Mouse (Mus musculus): Measurements from ENCODE around the gene BC029722. TPM values are rescaled to one million over a fixed set of nuclear protein-coding genes. Genes with fewer than 3 reads are reported as not detected.

BC029722 gene
- polyA plus RNA-seq, 1 experiment from 2014 or later = 13.4 TPM

- Histone ChIP-seq H3K27me3 (no peaks in the 10 kb centered on the region), H3K9ac (no peak overlapping the region; the same call in 1 of the 2 replicates), H3K4me2 (peak overlapping the region; percentile 82; the same call in 1 of the 2 replicates)
Observed at GRCm38 (mm10) chr2:155817301-155818245, 1.7 kb downstream of the BC029722 start.

GRCm38 (mm10) chr2:155816179-155816578 lies 3.0 kb downstream of the BC029722 start:
- 100% methylated on average over 1 of the region's 1 CpGs for WGBS
- H3K36me3 ChIP-seq (replicated peaks) = peaks cover 16% of the 10 kb centered on the region
- H3K4me2 ChIP-seq = no peak overlapping the region
- H3K27ac ChIP-seq = no peak overlapping the region
- no peak for ATAC-seq (ENCODE audit: low FRiP score)
- no peak overlapping the region for H3K9ac ChIP-seq
- H3K27me3 ChIP-seq = no peaks in the 10 kb centered on the region
- H3K9me3 ChIP-seq = no peaks in the 10 kb centered on the region
- no peak overlapping the region for H3K4me3 ChIP-seq (replicated peaks)
- H3K4me1 ChIP-seq = peaks cover 22% of the 10 kb centered on the region

More at GRCm38 (mm10) chr2:155817301-155818245, 1.7 kb downstream of the BC029722 start:
- Histone ChIP-seq H3K4me3 (replicated peaks) (no peak overlapping the region), H3K36me3 (replicated peaks) (peaks cover 28% of the 10 kb centered on the region), H3K9me3 (no peaks in the 10 kb centered on the region), H3K27ac (no peak overlapping the region), H3K4me1 (peaks cover 22% of the 10 kb centered on the region)
- 83% methylated on average over 10 of the region's 10 CpGs for WGBS
- no peak for ATAC-seq (ENCODE audit: low FRiP score)

GRCm38 (mm10) chr2:155814829-155815228 lies 4.4 kb downstream of the BC029722 start:
- Histone ChIP-seq H3K9me3 (no peaks in the 10 kb centered on the region), H3K4me2 (no peak overlapping the region), H3K9ac (no peak overlapping the region), H3K4me1 (peaks cover 22% of the 10 kb centered on the region), H3K27me3 (no peaks in the 10 kb centered on the region), H3K4me3 (replicated peaks) (no peak overlapping the region), H3K27ac (no peak overlapping the region), H3K36me3 (replicated peaks) (peaks cover 3% of the 10 kb centered on the region; the same call in 1 of the 2 replicates)
- 38% methylated on average over 5 of the region's 5 CpGs for WGBS
- ATAC-seq (ENCODE audit: low FRiP score) = no peak

GRCm38 (mm10) chr2:155812637-155813036 lies 6.6 kb downstream of the BC029722 start:
- Histone ChIP-seq H3K9me3 (no peaks in the 10 kb centered on the region), H3K4me1 (0 out of 2 replicates have a peak, but pooled peaks cover under 1% of the 10 kb centered on the region), H3K4me3 (replicated peaks) (no peak overlapping the region), H3K9ac (no peak overlapping the region), H3K36me3 (replicated peaks) (no peaks in the 10 kb centered on the region), H3K27ac (no peak overlapping the region), H3K4me2 (no peak overlapping the region), H3K27me3 (no peaks in the 10 kb centered on the region)
- 89% methylated on average over 4 of the region's 4 CpGs for WGBS
- no peak for ATAC-seq (ENCODE audit: low FRiP score)

- no peak overlapping the region for H3K27ac ChIP-seq
- H3K9me3 ChIP-seq = no peaks in the 10 kb centered on the region
- H3K27me3 ChIP-seq = no peaks in the 10 kb centered on the region
- no peaks in the 10 kb centered on the region for H3K4me1 ChIP-seq
- no peak overlapping the region for H3K4me2 ChIP-seq
- H3K9ac ChIP-seq = no peak overlapping the region
- H3K36me3 ChIP-seq (replicated peaks) = no peaks in the 10 kb centered on the region
- WGBS = 41% methylated on average over 16 of the region's 16 CpGs
- H3K4me3 ChIP-seq (replicated peaks) = no peak overlapping the region
- ATAC-seq (ENCODE audit: low FRiP score) = no peak
Observed at GRCm38 (mm10) chr2:155811821-155812396, 7.3 kb downstream of the BC029722 start.

- Histone ChIP-seq H3K4me1 (no peaks in the 10 kb centered on the region), H3K27ac (no peak overlapping the region), H3K27me3 (no peaks in the 10 kb centered on the region), H3K4me2 (no peak overlapping the region), H3K9me3 (no peaks in the 10 kb centered on the region), H3K9ac (no peak overlapping the region), H3K4me3 (replicated peaks) (no peak overlapping the region), H3K36me3 (replicated peaks) (no peaks in the 10 kb centered on the region)
- WGBS = 87% methylated on average over 4 of the region's 4 CpGs
- no peak for ATAC-seq (ENCODE audit: low FRiP score)
Observed at GRCm38 (mm10) chr2:155809620-155810019, 9.6 kb downstream of the BC029722 start.

- no peak overlapping the region for H3K4me2 ChIP-seq
- 85% methylated on average over 4 of the region's 4 CpGs for WGBS
- no peaks in the 10 kb centered on the region for H3K9me3 ChIP-seq
- no peak overlapping the region for H3K4me3 ChIP-seq (replicated peaks)
- no peak overlapping the region for H3K9ac ChIP-seq
- H3K27ac ChIP-seq = no peak overlapping the region
- ATAC-seq (ENCODE audit: low FRiP score) = no peak
- H3K36me3 ChIP-seq (replicated peaks) = no peaks in the 10 kb centered on the region
- no peaks in the 10 kb centered on the region for H3K27me3 ChIP-seq
- H3K4me1 ChIP-seq = no peaks in the 10 kb centered on the region
Observed at GRCm38 (mm10) chr2:155807408-155807807, 11.8 kb downstream of the BC029722 start.

GRCm38 (mm10) chr2:155806548-155806947 lies 12.7 kb downstream of the BC029722 start:
- no peak overlapping the region for H3K4me2 ChIP-seq
- H3K36me3 ChIP-seq (replicated peaks) = no peaks in the 10 kb centered on the region
- H3K9ac ChIP-seq = no peak overlapping the region
- 71% methylated on average over 5 of the region's 5 CpGs for WGBS
- ATAC-seq (ENCODE audit: low FRiP score) = no peak
- H3K4me1 ChIP-seq = no peaks in the 10 kb centered on the region
- H3K27ac ChIP-seq = no peak overlapping the region
- H3K4me3 ChIP-seq (replicated peaks) = no peak overlapping the region
- H3K9me3 ChIP-seq = no peaks in the 10 kb centered on the region
- H3K27me3 ChIP-seq = no peaks in the 10 kb centered on the region

GRCm38 (mm10) chr2:155805925-155806255 lies 13.3 kb downstream of the BC029722 start:
- Histone ChIP-seq H3K4me2 (no peak overlapping the region), H3K27ac (no peak overlapping the region), H3K9ac (no peak overlapping the region), H3K4me3 (replicated peaks) (no peak overlapping the region), H3K4me1 (no peaks in the 10 kb centered on the region), H3K27me3 (no peaks in the 10 kb centered on the region), H3K9me3 (no peaks in the 10 kb centered on the region), H3K36me3 (replicated peaks) (no peaks in the 10 kb centered on the region)
- 83% methylated on average over 6 of the region's 6 CpGs for WGBS
- ATAC-seq (ENCODE audit: low FRiP score) = no peak

GRCm38 (mm10) chr2:155805231-155805924 lies 13.8 kb downstream of the BC029722 start:
- ATAC-seq (ENCODE audit: low FRiP score) = no peak
- Histone ChIP-seq H3K4me3 (replicated peaks) (no peak overlapping the region), H3K27me3 (no peaks in the 10 kb centered on the region), H3K36me3 (replicated peaks) (no peaks in the 10 kb centered on the region), H3K27ac (no peak overlapping the region), H3K4me1 (no peaks in the 10 kb centered on the region), H3K9ac (no peak overlapping the region), H3K9me3 (no peaks in the 10 kb centered on the region), H3K4me2 (no peak overlapping the region)
- 72% methylated on average over 6 of the region's 6 CpGs for WGBS

- 81% methylated on average over 5 of the region's 5 CpGs for WGBS
- no peak overlapping the region for H3K4me2 ChIP-seq
- no peaks in the 10 kb centered on the region for H3K36me3 ChIP-seq (replicated peaks)
- no peak overlapping the region for H3K27ac ChIP-seq
- ATAC-seq (ENCODE audit: low FRiP score) = no peak
- H3K4me3 ChIP-seq (replicated peaks) = no peak overlapping the region
- no peak overlapping the region for H3K9ac ChIP-seq
- no peaks in the 10 kb centered on the region for H3K9me3 ChIP-seq
- H3K27me3 ChIP-seq = no peaks in the 10 kb centered on the region
- H3K4me1 ChIP-seq = no peaks in the 10 kb centered on the region
Observed at GRCm38 (mm10) chr2:155804053-155804452, 15.2 kb downstream of the BC029722 start.

- Histone ChIP-seq H3K4me2 (no peak overlapping the region), H3K27me3 (no peaks in the 10 kb centered on the region), H3K4me1 (no peaks in the 10 kb centered on the region), H3K27ac (no peak overlapping the region), H3K36me3 (replicated peaks) (0 out of 2 replicates have a peak, but pooled peaks cover 4% of the 10 kb centered on the region), H3K9ac (no peak overlapping the region), H3K4me3 (replicated peaks) (no peak overlapping the region), H3K9me3 (no peaks in the 10 kb centered on the region)
- no peak for ATAC-seq (ENCODE audit: low FRiP score)
- 57% methylated on average over 3 of the region's 3 CpGs for whole genome bisulfite sequencing
Observed at GRCm38 (mm10) chr2:155802761-155803160, 16.5 kb downstream of the BC029722 start.

Data from forebrain, embryonic 12.5 days (tissue).